Mouse (Mus musculus) colon, adult 2 months (tissue): ENCODE data around the gene Try5. TPM values are rescaled to one million over a fixed set of nuclear protein-coding genes. Genes with fewer than 3 reads are reported as not detected.

Experiments
- polyA plus RNA-seq: library from polyadenylated mRNA; depleted of rRNA; stranded (reverse); fragments of >200 nt; gene quantifications from 2 replicates; pipeline ENCODE4 v1.2.3, GENCODE M21; 2012; rRNA removed

Gene Try5
- polyA plus RNA-seq: 1.2 and 1,347 TPM in 2 replicates

GRCm38 (mm10) chr6:41316741-41317140 lies at the start of gene Try5:
Gene Try5 (minus strand): TSS chr6:41316841.

GRCm38 (mm10) chr6:41353932-41354331 lies 37.3 kb upstream of the Try5 start, which contains the start of gene Try10:
Gene Try10 (plus strand): TSS chr6:41354105.

GRCm38 (mm10) chr6:41301969-41302368 lies 14.7 kb downstream of the Try5 start, which contains the start of gene Try4:
Gene Try4 (plus strand): TSS chr6:41302269.

Other genes starting within 250 kb of the Try5 start
- gene Try4, start 14.6 kb downstream of the Try5 start, polyA plus RNA-seq: 2.8 and 3,866 TPM in 2 replicates
- 37.0 TPM in 1 of 2 replicates, not detected in the other for gene Try10, start 37.3 kb upstream of the Try5 start, polyA plus RNA-seq
- 0.20 and 54.1 TPM in 2 replicates for gene Prss3, start 60.8 kb upstream of the Try5 start, polyA plus RNA-seq
- 11.8 TPM in 1 of 2 replicates, not detected in the other for gene Gm5771, start 75.5 kb upstream of the Try5 start, polyA plus RNA-seq
- 2.6 TPM in 1 of 2 replicates, not detected in the other for gene Gm10334, start 129.3 kb upstream of the Try5 start, polyA plus RNA-seq
- gene Prss1, start 142.1 kb upstream of the Try5 start, polyA plus RNA-seq: 5.1 TPM in 1 of 2 replicates, not detected in the other
- gene Prss2, start 204.9 kb upstream of the Try5 start, polyA plus RNA-seq: 3.8 and 4,472 TPM in 2 replicates